Mouse (Mus musculus): ENCODE data around the gene Rab11fip4. TPM values are rescaled to one million over a fixed set of nuclear protein-coding genes. Genes with fewer than 3 reads are reported as not detected.
A peak's percentile ranks its signal among the peaks of the same experiment; 100 is the strongest.

Gene Rab11fip4
- polyA plus RNA-seq, 2 experiments = 0.46 to 0.63 TPM

- Histone ChIP-seq H3K9ac (replicated peaks) (no peak overlapping the region), H3K4me1 (replicated peaks; ENCODE audit: control insufficient read depth in 2 of 2, insufficient read depth in 2 of 2, low read length in 1 of 2) (peaks cover 0 to 3% of the 10 kb centered on the region in 2 experiments; a peak in 1 of 4 replicates), H3K9me3 (ENCODE audit: control insufficient read depth, low read length) (no peaks in the 10 kb centered on the region), H3K27ac (no peak overlapping the region), H3K36me3 (replicated peaks; ENCODE audit: control insufficient read depth, insufficient read depth, low read depth) (no peaks in the 10 kb centered on the region), H3K4me2 (ENCODE audit: low read depth) (no peak overlapping the region), H3K27me3 (ENCODE audit: control insufficient read depth, insufficient read depth, low read length) (peaks cover 10% of the 10 kb centered on the region), H3K4me3 (ENCODE audit: insufficient read depth in 1 of 2, low read depth in 2 of 2, low read length in 2 of 2) (no peak overlapping the region)
- no peak for TF ChIP-seq CTCF (IDR thresholded peaks at IDR 0.05; ENCODE audit: low read depth)
- no peak for TF ChIP-seq EP300 (IDR thresholded peaks at IDR 0.05; ENCODE audit: low read depth)
- ATAC-seq (ENCODE audit: insufficient read depth) (no peak), DNase-seq (ENCODE audit: low read depth in 3 of 3, low spot score in 3 of 3) (no peak)
- 51% methylated on average over 5 of the region's 5 CpGs for WGBS (ENCODE audit: insufficient replicate concordance)
Measured at GRCm38 (mm10) chr11:79657053-79657452, 66.0 kb downstream of the Rab11fip4 start.

- 53% methylated on average over 10 of the region's 10 CpGs for WGBS (ENCODE audit: insufficient replicate concordance)
Measured at GRCm38 (mm10) chr11:79658205-79658825, 67.3 kb downstream of the Rab11fip4 start.

GRCm38 (mm10) chr11:79660361-79661205 is 69.6 kb downstream of the Rab11fip4 start:
- WGBS (ENCODE audit: insufficient replicate concordance) = 2% methylated on average over 69 of the region's 69 CpGs
- ATAC-seq (ENCODE audit: insufficient read depth) = peak; percentile 75

More at GRCm38 (mm10) chr11:79658205-79658825, 67.3 kb downstream of the Rab11fip4 start:
- DNase-seq (ENCODE audit: low read depth in 3 of 3, low spot score in 3 of 3) (no peak), ATAC-seq (ENCODE audit: insufficient read depth) (no peak)
- TF ChIP-seq EP300 (IDR thresholded peaks at IDR 0.05; ENCODE audit: low read depth) = no peak
- TF ChIP-seq CTCF (IDR thresholded peaks at IDR 0.05; ENCODE audit: low read depth) = no peak
- Histone ChIP-seq H3K4me3 (ENCODE audit: insufficient read depth in 1 of 2, low read depth in 2 of 2, low read length in 2 of 2) (no peak overlapping the region), H3K27ac (no peak overlapping the region), H3K9ac (replicated peaks) (no peak overlapping the region), H3K4me2 (ENCODE audit: low read depth) (no peak overlapping the region), H3K9me3 (ENCODE audit: control insufficient read depth, low read length) (no peaks in the 10 kb centered on the region), H3K36me3 (replicated peaks; ENCODE audit: control insufficient read depth, insufficient read depth, low read depth) (no peaks in the 10 kb centered on the region), H3K4me1 (replicated peaks; ENCODE audit: control insufficient read depth in 2 of 2, insufficient read depth in 2 of 2, low read length in 1 of 2) (peaks cover 0 to 6% of the 10 kb centered on the region in 2 experiments; a peak in 1 of 4 replicates), H3K27me3 (ENCODE audit: control insufficient read depth, insufficient read depth, low read length) (peaks cover 10% of the 10 kb centered on the region)

GRCm38 (mm10) chr11:79661877-79662545 is 71.0 kb downstream of the Rab11fip4 start:
- DNase-seq (ENCODE audit: low read depth in 3 of 3, low spot score in 3 of 3) (no peak), ATAC-seq (ENCODE audit: insufficient read depth) (no peak)
- H3K4me3 ChIP-seq (ENCODE audit: insufficient read depth in 1 of 2, low read depth in 2 of 2, low read length in 2 of 2) = no peak overlapping the region
- H3K9ac ChIP-seq (replicated peaks) = no peak overlapping the region
- no peaks in the 10 kb centered on the region for H3K36me3 ChIP-seq (replicated peaks; ENCODE audit: control insufficient read depth, insufficient read depth, low read depth)
- H3K9me3 ChIP-seq (ENCODE audit: control insufficient read depth, low read length) = no peaks in the 10 kb centered on the region
- WGBS (ENCODE audit: insufficient replicate concordance) = 56% methylated on average over 6 of the region's 6 CpGs
- TF ChIP-seq CTCF (IDR thresholded peaks at IDR 0.05; ENCODE audit: low read depth) (no peak), EP300 (IDR thresholded peaks at IDR 0.05; ENCODE audit: low read depth) (no peak)
- H3K27ac ChIP-seq = no peak overlapping the region
- H3K4me2 ChIP-seq (ENCODE audit: low read depth) = peak overlapping the region; percentile 67
- H3K27me3 ChIP-seq (ENCODE audit: control insufficient read depth, insufficient read depth, low read length) = peaks cover 10% of the 10 kb centered on the region
- H3K4me1 ChIP-seq (replicated peaks; ENCODE audit: control insufficient read depth in 2 of 2, insufficient read depth in 2 of 2, low read length in 1 of 2) = peaks cover 0 to 9% of the 10 kb centered on the region in 2 experiments; a peak in 1 of 4 replicates

More at GRCm38 (mm10) chr11:79660361-79661205, 69.6 kb downstream of the Rab11fip4 start:
- peak; percentile 43 to 50 (median 50) for DNase-seq (ENCODE audit: low read depth in 3 of 3, low spot score in 3 of 3)
- Histone ChIP-seq H3K27ac (no peak overlapping the region), H3K4me3 (ENCODE audit: insufficient read depth in 1 of 2, low read depth in 2 of 2, low read length in 2 of 2) (peak overlapping the region; percentile 44 to 50), H3K4me1 (replicated peaks; ENCODE audit: control insufficient read depth in 2 of 2, insufficient read depth in 2 of 2, low read length in 1 of 2) (peaks cover 0 to 9% of the 10 kb centered on the region in 2 experiments; a peak in 1 of 4 replicates), H3K9ac (replicated peaks) (no peak overlapping the region), H3K27me3 (ENCODE audit: control insufficient read depth, insufficient read depth, low read length) (peaks cover 10% of the 10 kb centered on the region), H3K4me2 (ENCODE audit: low read depth) (peak overlapping the region; percentile 67), H3K36me3 (replicated peaks; ENCODE audit: control insufficient read depth, insufficient read depth, low read depth) (no peaks in the 10 kb centered on the region), H3K9me3 (ENCODE audit: control insufficient read depth, low read length) (no peaks in the 10 kb centered on the region)
- TF ChIP-seq CTCF (IDR thresholded peaks at IDR 0.05; ENCODE audit: low read depth) (no peak), EP300 (IDR thresholded peaks at IDR 0.05; ENCODE audit: low read depth) (no peak)
